Mouse (Mus musculus) hindbrain, embryonic 16.5 days (tissue): ENCODE measurements around the gene Kif18b. TPM values are rescaled to one million over a fixed set of nuclear protein-coding genes. Genes with fewer than 3 reads are reported as not detected.

Source experiments
- ATAC-seq: fragments of 200-750 bp; cut with Nextera tagmentation; 2 replicates; pipeline ENCODE4 v1.8.0; 2017; ENCODE audit warnings: moderate TSS enrichment, moderate library complexity
- H3K27ac ChIP-seq: fragments of 300-500 bp; sonication (generic); 2 replicates; pipeline ENCODE4 v1.5.1; 2014; ENCODE audit warnings: low read depth, mild to moderate bottlenecking, control low read depth, low read length, moderate library complexity
- H3K27me3 ChIP-seq: fragments of 300-500 bp; sonication (generic); replicated peaks from 2 replicates; pipeline ENCODE4 v1.6.1; 2014; ENCODE audit warnings: low read length; ENCODE audit not compliant: control insufficient read depth, insufficient read depth
- H3K36me3 ChIP-seq: fragments of 300-500 bp; sonication (generic); 2 replicates; pipeline ENCODE4 v1.6.1; 2014; ENCODE audit warnings: mild to moderate bottlenecking, low read length, moderate library complexity, mixed read lengths; ENCODE audit not compliant: control insufficient read depth, insufficient read depth
- H3K4me1 ChIP-seq: fragments of 300-500 bp; sonication (generic); 2 replicates; pipeline ENCODE4 v1.6.1; 2014; ENCODE audit warnings: low read depth, low read length; ENCODE audit not compliant: control insufficient read depth, insufficient read depth
- H3K4me2 ChIP-seq: fragments of 300-500 bp; sonication (generic); 2 replicates; pipeline ENCODE4 v1.6.1; 2014; ENCODE audit warnings: mild to moderate bottlenecking, low read length, control low read depth, moderate library complexity
- H3K4me3 ChIP-seq: fragments of 300-500 bp; sonication (generic); 2 replicates; pipeline ENCODE4 v1.5.1; 2014; ENCODE audit warnings: mild to moderate bottlenecking, low read length, control low read depth, moderate library complexity
- H3K9ac ChIP-seq: fragments of 300-500 bp; sonication (generic); 2 replicates; pipeline ENCODE4 v1.6.1; 2014; ENCODE audit warnings: low read depth, mild to moderate bottlenecking, control low read depth, low read length, moderate library complexity
- H3K9me3 ChIP-seq: fragments of 300-500 bp; sonication (generic); 2 replicates; pipeline ENCODE4 v1.6.1; 2014; ENCODE audit warnings: mild to moderate bottlenecking, low read length, moderate library complexity; ENCODE audit not compliant: control insufficient read depth
- WGBS: fragments of 180-500 bp; shearing (Covaris S2); extraction: QIAGEN DNeasy Blood & Tissue Kit; methylation state at CpG from one replicate; pipeline ENCODE4 v1.1.7; 2014; 5-methylcytosine and 5-hydroxymethylcytosine counted together
- polyA plus RNA-seq: library from polyadenylated mRNA; unstranded; fragments of >200 nt; fragmentation: Nextera tagmentation; extraction: Ambion mirVana; gene quantifications from 2 replicates; pipeline ENCODE4 v1.2.1, GENCODE M21; 2015

The Kif18b gene
- polyA plus RNA-seq, 1 experiment from 2014 or later, result 2.0 TPM

DNA sequence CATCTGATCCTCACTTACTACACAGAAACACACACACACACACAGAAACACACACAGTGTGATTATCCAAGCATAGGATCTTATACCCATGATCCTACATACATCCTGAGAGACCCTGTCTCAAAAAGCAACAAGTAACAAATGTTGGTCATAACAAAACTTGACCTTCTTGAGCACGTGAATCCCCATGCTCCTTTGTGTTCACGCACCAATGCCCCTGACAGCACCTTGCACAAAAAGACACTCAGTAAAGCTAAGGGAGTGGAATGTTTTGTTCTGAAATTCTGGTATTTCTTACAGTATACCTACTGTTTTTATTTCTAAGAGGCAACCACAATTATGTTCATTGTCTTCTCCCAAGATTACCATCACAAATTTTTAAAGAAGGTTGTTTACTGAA is 45.4 kb downstream of the Kif18b start:
- peaks cover 4% of the 10 kb centered on the region; the same call in 1 of the 2 replicates for H3K27me3 ChIP-seq
- no peaks in the 10 kb centered on the region for H3K9me3 ChIP-seq
- no peak overlapping the region for H3K9ac ChIP-seq
- whole genome bisulfite sequencing, result 53% methylated on average over 2 of the region's 2 CpGs
- no peak overlapping the region for H3K4me3 ChIP-seq
- ATAC-seq, result no peak
- H3K4me2 ChIP-seq, result peak overlapping the region; percentile 69
- H3K27ac ChIP-seq, result no peak overlapping the region
- peaks cover 13% of the 10 kb centered on the region for H3K36me3 ChIP-seq
- H3K4me1 ChIP-seq, result peaks cover 14% of the 10 kb centered on the region

DNA sequence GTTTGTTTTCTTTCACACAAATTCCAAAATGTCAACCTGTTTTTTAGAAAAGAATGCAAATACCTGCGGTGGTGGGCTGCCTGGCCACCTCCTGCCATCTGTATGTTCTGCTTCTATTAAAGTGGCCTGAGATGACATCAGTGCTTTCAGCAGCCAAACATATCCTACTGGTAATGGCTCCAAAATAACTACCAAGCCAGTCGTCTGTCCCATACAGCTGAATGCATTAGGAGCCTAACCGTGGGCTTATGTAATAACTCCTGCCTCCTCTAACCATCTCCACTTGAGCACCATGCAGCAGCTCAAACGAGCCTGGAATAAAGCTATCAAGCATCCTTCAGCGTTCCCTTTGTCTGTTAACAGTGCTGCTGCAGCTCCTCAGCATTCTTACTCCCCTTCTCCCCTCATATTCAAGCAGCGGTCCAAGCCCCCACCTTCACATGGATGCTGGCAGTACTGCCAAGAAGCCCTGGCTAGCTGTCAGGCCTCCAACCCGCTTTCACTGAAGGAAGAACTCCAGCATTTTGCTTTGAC is 50.1 kb downstream of the Kif18b start:
- no peak overlapping the region for H3K4me3 ChIP-seq
- 82% methylated on average over 7 of the region's 7 CpGs for WGBS
- no peak overlapping the region for H3K27ac ChIP-seq
- no peaks in the 10 kb centered on the region for H3K27me3 ChIP-seq
- peaks cover 7% of the 10 kb centered on the region for H3K4me1 ChIP-seq
- peaks cover 26% of the 10 kb centered on the region for H3K36me3 ChIP-seq
- H3K4me2 ChIP-seq, result no peak overlapping the region
- no peaks in the 10 kb centered on the region for H3K9me3 ChIP-seq
- no peak overlapping the region for H3K9ac ChIP-seq
- ATAC-seq, result no peak

DNA sequence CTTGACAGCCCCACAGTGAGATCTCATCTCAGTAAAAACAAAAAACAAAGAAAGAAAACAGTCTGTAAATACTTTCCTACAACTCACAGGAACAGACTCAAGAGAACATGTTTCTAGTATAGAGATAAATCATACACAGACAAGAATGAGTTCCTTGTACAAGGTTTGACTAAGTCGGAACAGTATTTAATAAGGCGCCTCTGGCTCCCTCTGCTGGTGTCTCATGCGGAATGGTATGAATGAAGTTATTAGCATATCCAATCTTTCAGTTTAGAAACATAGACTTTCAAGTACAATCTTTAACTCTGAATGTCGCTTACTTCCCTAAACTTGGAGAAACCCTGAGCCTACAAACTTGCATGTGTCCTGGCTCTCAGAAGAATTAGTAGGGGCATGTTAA is 60.7 kb downstream of the Kif18b start:
- H3K4me1 ChIP-seq, result no peaks in the 10 kb centered on the region
- ATAC-seq, result 0 out of 2 replicates have a peak, but pooled peaks have one; percentile 45
- H3K27ac ChIP-seq, result no peak overlapping the region
- H3K9ac ChIP-seq, result no peak overlapping the region
- no peak overlapping the region for H3K4me3 ChIP-seq
- no peaks in the 10 kb centered on the region for H3K27me3 ChIP-seq
- no peaks in the 10 kb centered on the region for H3K9me3 ChIP-seq
- H3K4me2 ChIP-seq, result no peak overlapping the region
- peaks cover 32% of the 10 kb centered on the region for H3K36me3 ChIP-seq
- WGBS, result 37% methylated on average over 4 of the region's 4 CpGs

DNA sequence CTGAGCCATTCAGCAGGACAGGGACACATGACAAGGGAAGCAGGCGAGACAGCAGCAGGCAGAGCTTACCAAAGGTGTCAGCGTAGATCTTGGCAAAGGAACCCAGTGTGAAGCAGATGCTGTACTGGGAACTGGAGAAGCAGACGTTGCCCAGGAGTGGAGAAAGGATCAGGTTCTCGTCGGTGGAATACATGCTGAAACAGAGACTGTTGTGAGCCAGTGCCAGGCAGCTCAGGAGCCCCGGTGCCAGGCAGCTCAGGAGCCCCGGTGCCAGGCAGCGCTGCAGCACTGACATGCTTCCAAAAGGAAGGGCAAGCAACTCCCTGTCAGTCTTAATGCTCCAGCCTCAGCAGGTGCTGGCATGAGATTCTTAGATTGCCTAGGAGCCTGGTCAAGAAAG is 65.0 kb downstream of the Kif18b start:
- peak; percentile 48; the same call in 1 of the 2 replicates for ATAC-seq
- H3K27ac ChIP-seq, result no peak overlapping the region
- WGBS, result 81% methylated on average over 8 of the region's 8 CpGs
- H3K27me3 ChIP-seq, result no peaks in the 10 kb centered on the region
- H3K9ac ChIP-seq, result no peak overlapping the region
- no peak overlapping the region for H3K4me3 ChIP-seq
- no peaks in the 10 kb centered on the region for H3K9me3 ChIP-seq
- no peak overlapping the region for H3K4me2 ChIP-seq
- peaks cover 18% of the 10 kb centered on the region for H3K36me3 ChIP-seq
- no peaks in the 10 kb centered on the region for H3K4me1 ChIP-seq

DNA sequence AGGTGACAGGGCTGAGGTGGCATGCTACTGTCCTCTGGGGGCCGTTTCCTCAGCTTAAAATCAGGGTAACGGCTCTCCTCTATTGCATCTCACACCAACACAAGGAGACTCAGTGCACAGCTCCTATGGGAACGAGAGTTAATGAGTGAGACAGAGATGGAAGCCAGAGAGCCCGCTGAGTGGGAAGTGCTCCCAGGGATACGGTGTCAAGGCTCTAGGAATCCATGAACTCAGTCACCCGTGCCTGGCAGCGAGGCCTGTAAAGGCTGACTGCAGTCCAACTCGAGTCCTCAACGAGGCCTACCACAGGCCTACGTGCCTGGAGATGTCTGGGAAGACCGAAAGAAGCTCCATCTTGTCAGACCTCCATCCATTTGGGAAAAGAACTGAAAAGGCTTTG is 66.0 kb downstream of the Kif18b start:
- Histone ChIP-seq H3K9ac (no peak overlapping the region), H3K27ac (no peak overlapping the region), H3K4me1 (no peaks in the 10 kb centered on the region), H3K27me3 (no peaks in the 10 kb centered on the region), H3K4me2 (no peak overlapping the region), H3K4me3 (no peak overlapping the region), H3K36me3 (peaks cover 27% of the 10 kb centered on the region), H3K9me3 (no peaks in the 10 kb centered on the region)
- ATAC-seq, result peak; percentile 64; the same call in 1 of the 2 replicates
- 66% methylated on average over 11 of the region's 11 CpGs for WGBS

DNA sequence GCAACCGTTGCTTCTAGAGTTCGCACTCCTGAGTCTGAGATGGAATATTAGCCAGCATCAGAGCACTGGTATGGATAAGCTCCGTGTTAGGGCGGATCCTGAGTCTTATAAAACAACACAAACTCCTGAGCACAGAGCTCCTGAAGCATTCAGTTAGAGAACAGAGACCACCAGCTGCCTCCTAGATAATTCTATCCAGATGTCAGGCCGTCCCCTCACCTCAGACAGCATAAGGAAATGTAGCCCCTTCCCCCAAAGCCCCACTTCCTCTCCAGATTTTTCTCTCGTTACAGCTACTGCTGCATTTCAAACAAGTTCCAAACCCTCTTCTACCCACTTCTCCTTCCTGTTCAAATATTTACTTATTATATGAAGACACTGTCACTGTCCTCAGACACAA is 69.0 kb downstream of the Kif18b start:
- H3K27ac ChIP-seq, result no peak overlapping the region
- no peak overlapping the region for H3K4me3 ChIP-seq
- no peaks in the 10 kb centered on the region for H3K27me3 ChIP-seq
- WGBS, result 88% methylated on average over 6 of the region's 6 CpGs
- H3K9ac ChIP-seq, result no peak overlapping the region
- no peak overlapping the region for H3K4me2 ChIP-seq
- H3K4me1 ChIP-seq, result no peaks in the 10 kb centered on the region
- H3K36me3 ChIP-seq, result peaks cover 36% of the 10 kb centered on the region
- ATAC-seq, result no peak
- H3K9me3 ChIP-seq, result no peaks in the 10 kb centered on the region

Other genes starting within 250 kb of the Kif18b start
- gene Ccdc43, start 227.3 kb downstream of the Kif18b start, polyA plus RNA-seq, result 33.3 and 34.8 TPM in 2 replicates
- gene Adam11, start 163.7 kb downstream of the Kif18b start, polyA plus RNA-seq, result 23.6 and 27.7 TPM in 2 replicates
- 27.6 and 29.8 TPM in 2 replicates for gene Gjc1, start 105.4 kb downstream of the Kif18b start, polyA plus RNA-seq
- gene Higd1b, start 89.3 kb downstream of the Kif18b start, polyA plus RNA-seq, result 14.9 and 19.5 TPM in 2 replicates
- 127 and 140 TPM in 2 replicates for gene Eftud2, start 44.1 kb downstream of the Kif18b start, polyA plus RNA-seq
- gene Ccdc103, start 43.9 kb downstream of the Kif18b start, polyA plus RNA-seq, result 2.2 and 2.5 TPM in 2 replicates
- gene Fam187a, start 40.0 kb downstream of the Kif18b start, polyA plus RNA-seq, result not detected in 2 replicates
- 4.8 and 15.5 TPM in 2 replicates for gene Gfap, start 24.2 kb downstream of the Kif18b start, polyA plus RNA-seq
- gene C1ql1, start 21.6 kb upstream of the Kif18b start, polyA plus RNA-seq, result 9.0 and 9.9 TPM in 2 replicates
- gene Nmt1, start 103.1 kb upstream of the Kif18b start, polyA plus RNA-seq, result 28.8 and 30.4 TPM in 2 replicates
- gene Dcakd, start 103.2 kb upstream of the Kif18b start, polyA plus RNA-seq, result 132 and 192 TPM in 2 replicates
- 4.7 and 4.9 TPM in 2 replicates for gene Plcd3, start 176.5 kb upstream of the Kif18b start, polyA plus RNA-seq
- gene Acbd4, start 176.6 kb upstream of the Kif18b start, polyA plus RNA-seq, result 14.2 and 16.4 TPM in 2 replicates
- gene Hexim1, start 191.1 kb upstream of the Kif18b start, polyA plus RNA-seq, result 4.1 and 4.7 TPM in 2 replicates
- gene Hexim2, start 207.3 kb upstream of the Kif18b start, polyA plus RNA-seq, result 27.7 and 30.2 TPM in 2 replicates
- gene Fmnl1, start 246.0 kb upstream of the Kif18b start, polyA plus RNA-seq, result 7.6 and 8.6 TPM in 2 replicates